Mouse (Mus musculus) 3T3-L1 (cell line): ENCODE measurements around the gene Grin2b.

ENCODE experiments used
- DNase-seq: peaks from one replicate; pipeline ENCODE4 v3.0.0-alpha.2; 2015; ENCODE audit warnings: low read depth, low spot score

Gene Grin2b

GRCm38 (mm10) chr6:136105221-136105620 is 68.1 kb downstream of the Grin2b start:
- no peak for DNase-seq

- DNase-seq, result no peak
These were observed 73.1 kb downstream of the Grin2b start for GRCm38 (mm10) chr6:136100241-136100640.

- DNase-seq, result no peak
These were observed 77.0 kb downstream of the Grin2b start for GRCm38 (mm10) chr6:136096269-136096668.

GRCm38 (mm10) chr6:136079991-136080734 is 93.1 kb downstream of the Grin2b start:
- no peak for DNase-seq

- no peak for DNase-seq
These were observed 100.8 kb downstream of the Grin2b start for GRCm38 (mm10) chr6:136072326-136073054.

- no peak for DNase-seq
These were observed 103.2 kb downstream of the Grin2b start for GRCm38 (mm10) chr6:136070101-136070500.

GRCm38 (mm10) chr6:136053346-136053745 is 120.0 kb downstream of the Grin2b start:
- DNase-seq, result no peak

- no peak for DNase-seq
These were observed 123.0 kb downstream of the Grin2b start for GRCm38 (mm10) chr6:136050346-136050745.

GRCm38 (mm10) chr6:136048084-136048483 is 125.2 kb downstream of the Grin2b start:
- DNase-seq, result no peak

- no peak for DNase-seq
These were observed 127.2 kb downstream of the Grin2b start for GRCm38 (mm10) chr6:136046091-136046490.

- DNase-seq, result no peak
These were observed 128.8 kb downstream of the Grin2b start for GRCm38 (mm10) chr6:136044461-136044860.

- no peak for DNase-seq
These were observed 130.9 kb downstream of the Grin2b start for GRCm38 (mm10) chr6:136042375-136042774.

GRCm38 (mm10) chr6:136041821-136042220 is 131.5 kb downstream of the Grin2b start:
- no peak for DNase-seq

GRCm38 (mm10) chr6:136040931-136041330 is 132.4 kb downstream of the Grin2b start:
- DNase-seq, result no peak

- DNase-seq, result no peak
These were observed 143.9 kb downstream of the Grin2b start for GRCm38 (mm10) chr6:136029235-136029939.

- DNase-seq, result no peak
These were observed 146.4 kb downstream of the Grin2b start for GRCm38 (mm10) chr6:136026936-136027335.

GRCm38 (mm10) chr6:136025801-136026200 is 147.5 kb downstream of the Grin2b start:
- no peak for DNase-seq

- no peak for DNase-seq
These were observed 152.9 kb downstream of the Grin2b start for GRCm38 (mm10) chr6:136020460-136020859.

GRCm38 (mm10) chr6:136018962-136019361 is 154.3 kb downstream of the Grin2b start:
- DNase-seq, result no peak

- no peak for DNase-seq
These were observed 159.5 kb downstream of the Grin2b start for GRCm38 (mm10) chr6:136013556-136014380.

GRCm38 (mm10) chr6:136011533-136011932 is 161.8 kb downstream of the Grin2b start:
- no peak for DNase-seq

- no peak for DNase-seq
These were observed 162.3 kb downstream of the Grin2b start for GRCm38 (mm10) chr6:136011038-136011311.
